Mouse (Mus musculus) spleen, adult 18-20 months (tissue): ENCODE data around the gene Tmem178.
"Not testable (repeated sequence)": the region's sequence is repeated elsewhere in the genome, so short reads cannot be mapped to it uniquely, and the experiment has no call there.

Experiments
- DNase-seq, 2 experiments: peaks; one replicate each; pipeline ENCODE4 v3.0.0; 2022; ENCODE audit warnings: mixed read lengths in 2 of 2

The Tmem178 gene

GRCm38 (mm10) chr17:80945510-80945909 lies 1.1 kb downstream of the Tmem178 start:
- DNase-seq: not testable (repeated sequence)

GRCm38 (mm10) chr17:80946091-80946885 lies 1.9 kb downstream of the Tmem178 start:
- DNase-seq: no peak

- no peak for DNase-seq
Measured at GRCm38 (mm10) chr17:80947075-80947960, 2.9 kb downstream of the Tmem178 start.

- no peak for DNase-seq
Measured at GRCm38 (mm10) chr17:80949382-80949781, 5.0 kb downstream of the Tmem178 start.

- DNase-seq: no peak
Measured at GRCm38 (mm10) chr17:80949895-80950294, 5.5 kb downstream of the Tmem178 start.

- no peak for DNase-seq
Measured at GRCm38 (mm10) chr17:80952305-80952704, 7.9 kb downstream of the Tmem178 start.

GRCm38 (mm10) chr17:80955415-80955814 lies 11.0 kb downstream of the Tmem178 start:
- no peak for DNase-seq

GRCm38 (mm10) chr17:80955998-80956811 lies 11.8 kb downstream of the Tmem178 start:
- no peak for DNase-seq

GRCm38 (mm10) chr17:80958332-80958731 lies 13.9 kb downstream of the Tmem178 start:
- DNase-seq: no peak

GRCm38 (mm10) chr17:80959840-80960239 lies 15.4 kb downstream of the Tmem178 start:
- no peak for DNase-seq

- no peak for DNase-seq
Measured at GRCm38 (mm10) chr17:80967475-80967874, 23.0 kb downstream of the Tmem178 start.

GRCm38 (mm10) chr17:80969643-80970619 lies 25.5 kb downstream of the Tmem178 start:
- no peak for DNase-seq

GRCm38 (mm10) chr17:80970716-80971115 lies 26.3 kb downstream of the Tmem178 start:
- no peak for DNase-seq

- DNase-seq: no peak
Measured at GRCm38 (mm10) chr17:80972891-80973290, 28.5 kb downstream of the Tmem178 start.

GRCm38 (mm10) chr17:80977245-80977644 lies 32.8 kb downstream of the Tmem178 start:
- no peak for DNase-seq

- DNase-seq: no peak
Measured at GRCm38 (mm10) chr17:80980096-80980495, 35.7 kb downstream of the Tmem178 start.

GRCm38 (mm10) chr17:80981721-80982411 lies 37.4 kb downstream of the Tmem178 start:
- DNase-seq: no peak

- DNase-seq: peak in 1 of 2 experiments; percentile 35
Measured at GRCm38 (mm10) chr17:80982412-80982787, 38.0 kb downstream of the Tmem178 start.

GRCm38 (mm10) chr17:80982976-80983375 lies 38.5 kb downstream of the Tmem178 start:
- DNase-seq: no peak

GRCm38 (mm10) chr17:80991535-80992127 lies 47.2 kb downstream of the Tmem178 start:
- DNase-seq: no peak

GRCm38 (mm10) chr17:80997226-80997625 lies 52.8 kb downstream of the Tmem178 start:
- DNase-seq: no peak
